Mouse (Mus musculus) leukemia stem cell, adult 10-12 weeks (primary cell): ENCODE measurements around the gene Atp6v1g1. TPM values are rescaled to one million over a fixed set of nuclear protein-coding genes. Genes with fewer than 3 reads are reported as not detected.

Experiments
- polyA plus RNA-seq: library from polyadenylated mRNA; stranded (reverse); fragments of >175 nt; gene quantifications from 2 replicates; pipeline ENCODE4 v1.2.3, GENCODE M21; 2012; ENCODE audit warnings: low replicate concordance

The Atp6v1g1 gene
- polyA plus RNA-seq: 29.3 and 42.7 TPM in 2 replicates

DNA sequence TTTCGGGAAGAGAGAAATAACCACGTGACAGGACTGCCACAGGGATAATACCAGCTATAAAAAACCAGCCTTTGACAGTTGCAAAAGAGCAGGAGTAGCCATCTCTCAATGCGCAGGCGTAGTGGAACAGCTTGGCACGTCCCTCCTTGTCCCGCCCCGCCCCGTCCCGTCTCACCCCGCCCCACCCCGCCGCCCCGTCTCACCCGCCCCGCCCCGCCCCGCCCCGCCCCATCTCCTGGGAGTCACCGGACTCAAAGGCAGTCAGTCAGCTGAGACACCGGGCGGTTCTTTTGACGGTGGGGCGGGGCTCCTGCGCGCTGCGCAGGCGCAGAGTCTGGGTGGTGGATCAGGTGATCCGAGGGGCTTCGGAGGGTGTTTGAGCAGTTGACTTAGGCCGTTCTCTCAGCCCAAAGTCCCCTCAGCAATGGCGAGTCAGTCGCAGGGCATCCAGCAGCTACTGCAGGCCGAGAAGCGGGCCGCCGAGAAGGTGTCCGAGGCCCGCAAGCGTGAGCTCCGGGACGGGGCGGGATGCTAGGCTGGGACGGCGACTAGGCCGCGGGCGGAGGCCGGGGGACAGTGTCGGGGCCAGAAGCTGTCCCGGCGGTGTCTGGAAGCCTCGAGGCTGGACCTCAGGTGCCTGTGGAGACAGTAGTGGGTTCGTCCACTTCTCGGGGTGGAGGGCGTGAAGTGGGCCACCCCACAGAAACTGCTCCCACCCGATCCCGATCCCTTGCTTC is at the start of gene Atp6v1g1:
Gene Atp6v1g1 (plus strand): TSS at position 279 of the 737 bp plus-strand sequence.

GRCm38 (mm10) chr4:63495915-63496278 is 48.7 kb upstream of the Atp6v1g1 start, which contains the start of gene Whrn:
Gene Whrn, minus strand, starts transcription at chr4:63495991.

DNA sequence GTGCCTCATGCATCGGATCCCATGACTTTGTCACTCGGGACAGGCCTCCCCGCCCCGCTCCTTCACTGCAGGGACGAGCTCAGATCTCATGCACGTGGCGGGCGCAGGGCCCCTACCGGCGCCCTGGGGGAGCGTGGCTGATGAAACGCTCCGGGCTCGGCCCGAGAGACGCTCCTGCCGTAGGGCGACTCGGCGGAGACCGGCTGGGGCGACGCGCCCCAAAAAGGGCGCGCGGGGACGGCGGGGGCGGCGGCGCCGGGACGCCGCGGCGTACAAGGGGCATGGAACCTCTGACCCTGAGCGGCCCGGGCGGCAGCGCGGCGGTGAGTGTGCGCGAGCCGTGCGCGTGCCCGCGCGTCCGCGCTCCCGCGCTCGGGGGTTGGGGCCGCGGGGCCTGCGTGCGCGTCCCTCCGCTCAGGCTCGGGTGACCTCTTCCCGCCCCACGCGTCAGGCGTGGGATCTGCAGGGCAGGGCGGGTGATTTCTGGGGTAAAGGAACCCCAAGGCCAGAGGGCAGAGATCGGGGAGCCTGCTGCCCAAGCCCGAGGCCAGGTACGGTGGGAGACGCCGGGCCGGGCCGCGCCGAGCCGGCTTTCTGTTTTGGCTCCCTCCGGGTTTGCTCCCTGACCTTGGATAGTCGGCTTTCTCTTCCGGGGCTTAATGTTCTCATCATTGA is 14.0 kb downstream of the Atp6v1g1 start, which contains the start of gene Tmem268:
Gene Tmem268 (plus strand): TSS at position 375 of the 675 bp plus-strand sequence.

Other genes with a start within 250 kb of the Atp6v1g1 start
- not detected in 2 replicates for gene Orm1, start 200.2 kb upstream of the Atp6v1g1 start, polyA plus RNA-seq
- gene Orm3, start 188.6 kb upstream of the Atp6v1g1 start, polyA plus RNA-seq: not detected in 2 replicates
- gene Orm2, start 182.3 kb upstream of the Atp6v1g1 start, polyA plus RNA-seq: not detected in 2 replicates
- gene Akna, start 141.4 kb upstream of the Atp6v1g1 start, polyA plus RNA-seq: 84.4 and 103 TPM in 2 replicates
- 13.1 and 26.2 TPM in 2 replicates for gene Whrn, start 48.8 kb upstream of the Atp6v1g1 start, polyA plus RNA-seq
- gene Tmem268, start 14.0 kb downstream of the Atp6v1g1 start, polyA plus RNA-seq: 8.9 and 10.3 TPM in 2 replicates
- gene Gm11213, start 60.5 kb downstream of the Atp6v1g1 start, polyA plus RNA-seq: not detected in 2 replicates
- gene Tex48, start 77.7 kb downstream of the Atp6v1g1 start, polyA plus RNA-seq: not detected in 2 replicates
- gene Gm11214, start 118.6 kb downstream of the Atp6v1g1 start, polyA plus RNA-seq: not detected in 2 replicates
- gene Tnfsf15, start 200.3 kb downstream of the Atp6v1g1 start, polyA plus RNA-seq: 0.07 and 0.11 TPM in 2 replicates